ENCODE assay signal across 17 mouse cellular contexts in the genomic region with DNA sequence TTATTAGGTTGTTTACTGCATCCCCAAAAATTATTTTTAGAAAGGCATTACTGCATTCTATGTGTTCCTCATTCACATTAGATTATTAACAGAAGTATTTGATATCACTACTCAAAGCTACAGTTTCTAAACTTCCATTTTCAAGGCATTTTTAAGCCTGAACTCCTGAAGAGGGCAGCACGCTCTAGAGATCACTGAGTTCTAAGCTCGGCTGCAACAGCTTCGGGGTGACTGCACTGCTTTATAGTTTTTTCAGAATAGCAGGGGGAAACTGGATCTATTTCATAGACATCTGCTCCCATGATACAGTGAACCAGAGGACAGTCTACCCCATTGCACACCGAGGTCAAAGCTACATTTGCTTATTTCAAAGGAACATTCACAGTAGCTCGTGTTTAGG. TPM values are rescaled to one million over a fixed set of nuclear protein-coding genes. Genes with fewer than 3 reads are reported as not detected.
A peak's percentile ranks its signal among the peaks of the same experiment; 100 is the strongest.
DNase-seq lines count a peak whose midpoint lies in the region; ATAC-seq and TF ChIP-seq lines count a peak whose summit lies in the region.
"Had no signal": no experiment of that assay in that cellular context is flagged by ENCODE, and none has a peak within 500 bp of the region (broad histone marks: within the 10 kb centered on the region; RNA-seq: fewer than 3 reads in every experiment).

No protein-coding gene starts in this region.

- H3K4me3 ChIP-seq in heart, adult 2 months: no peak overlapping the region
- no peak overlapping the region for H3K4me3 ChIP-seq in heart, embryonic 11.5 days (ENCODE audit: low read depth, low read length)
- H3K4me3 ChIP-seq in left cerebral cortex, adult 2 months: no peak overlapping the region
- H3K4me3 ChIP-seq in midbrain, embryonic 14.5 days (replicated peaks; ENCODE audit: low read depth, low read length): no peak overlapping the region
- H3K4me3 ChIP-seq in midbrain, embryonic 10.5 days: no peak overlapping the region
- H3K4me3 ChIP-seq: embryonic facial prominence, embryonic 12.5 days; heart, embryonic 15.5 days; intestine, embryonic 15.5 days; limb, embryonic 15.5 days had no signal

- no peaks in the 10 kb centered on the region for H3K27me3 ChIP-seq in heart, adult 2 months (ENCODE audit: control insufficient read depth, insufficient read depth, low read length)
- H3K27me3 ChIP-seq in heart, embryonic 11.5 days (ENCODE audit: control insufficient read depth, insufficient read depth, low read length): no peaks in the 10 kb centered on the region
- H3K27me3 ChIP-seq in midbrain, embryonic 14.5 days (ENCODE audit: control insufficient read depth, insufficient read depth, low read length): no peaks in the 10 kb centered on the region
- no peaks in the 10 kb centered on the region for H3K27me3 ChIP-seq in midbrain, embryonic 10.5 days (ENCODE audit: low read depth, poor library complexity, severe bottlenecking)
- H3K27me3 ChIP-seq: embryonic facial prominence, embryonic 12.5 days; heart, embryonic 15.5 days; intestine, embryonic 15.5 days; limb, embryonic 15.5 days had no signal

- H3K27ac ChIP-seq in heart, adult 2 months: no peak overlapping the region
- no peak overlapping the region for H3K27ac ChIP-seq in heart, embryonic 11.5 days (ENCODE audit: low read depth, low read length)
- H3K27ac ChIP-seq in left cerebral cortex, adult 2 months: no peak overlapping the region
- no peak overlapping the region for H3K27ac ChIP-seq in midbrain, embryonic 14.5 days (replicated peaks; ENCODE audit: low read depth, low read length)
- H3K27ac ChIP-seq in midbrain, embryonic 10.5 days (replicated peaks): no peak overlapping the region
- H3K27ac ChIP-seq: embryonic facial prominence, embryonic 12.5 days; heart, embryonic 15.5 days; intestine, embryonic 15.5 days; limb, embryonic 15.5 days; macrophage had no signal

- TF ChIP-seq CTCF in heart, adult 2 months (IDR thresholded peaks at IDR 0.05): peak; percentile 56
- TF ChIP-seq CTCF in left cerebral cortex, adult 2 months (IDR thresholded peaks at IDR 0.05): peak; percentile 31

- H3K4me1 ChIP-seq in heart, adult 2 months (ENCODE audit: control insufficient read depth, insufficient read depth, low read length): no peaks in the 10 kb centered on the region; the same call in 1 of the 2 replicates
- H3K4me1 ChIP-seq in heart, embryonic 11.5 days (ENCODE audit: control insufficient read depth, insufficient read depth, low read length): no peaks in the 10 kb centered on the region
- H3K4me1 ChIP-seq in midbrain, embryonic 14.5 days (ENCODE audit: control insufficient read depth, insufficient read depth, low read length): no peaks in the 10 kb centered on the region
- H3K4me1 ChIP-seq in midbrain, embryonic 10.5 days: peaks cover 7% of the 10 kb centered on the region
- H3K4me1 ChIP-seq: embryonic facial prominence, embryonic 12.5 days; intestine, embryonic 15.5 days; limb, embryonic 15.5 days had no signal

- no peaks in the 10 kb centered on the region for H3K79me2 ChIP-seq in heart, adult 2 months (replicated peaks; ENCODE audit: control insufficient read depth, insufficient read depth, low read length)

- TF ChIP-seq EP300 in heart, adult 2 months (IDR thresholded peaks at IDR 0.05; ENCODE audit: insufficient read depth, low read depth, low read length): no peak

- H3K9me3 ChIP-seq in heart, embryonic 11.5 days (replicated peaks; ENCODE audit: control insufficient read depth, low read length): no peaks in the 10 kb centered on the region
- H3K9me3 ChIP-seq in midbrain, embryonic 14.5 days (ENCODE audit: control insufficient read depth, low read length): no peaks in the 10 kb centered on the region
- H3K9me3 ChIP-seq in midbrain, embryonic 10.5 days (replicated peaks): no peaks in the 10 kb centered on the region
- H3K9me3 ChIP-seq: embryonic facial prominence, embryonic 12.5 days; heart, embryonic 15.5 days; intestine, embryonic 15.5 days; limb, embryonic 15.5 days had no signal

- H3K9ac ChIP-seq in heart, adult 2 months (ENCODE audit: low read depth, low read length): no peak overlapping the region
- H3K9ac ChIP-seq in heart, embryonic 11.5 days (ENCODE audit: low read depth, low read length): no peak overlapping the region
- no peak overlapping the region for H3K9ac ChIP-seq in midbrain, embryonic 14.5 days (replicated peaks; ENCODE audit: low read length)
- H3K9ac ChIP-seq: embryonic facial prominence, embryonic 12.5 days; heart, embryonic 15.5 days; intestine, embryonic 15.5 days; limb, embryonic 15.5 days had no signal

- H3K4me2 ChIP-seq in heart, embryonic 11.5 days: no peak overlapping the region
- no peak overlapping the region for H3K4me2 ChIP-seq in midbrain, embryonic 14.5 days (ENCODE audit: low read length)
- H3K4me2 ChIP-seq: embryonic facial prominence, embryonic 12.5 days; heart, embryonic 15.5 days; intestine, embryonic 15.5 days; limb, embryonic 15.5 days had no signal

- 64% methylated on average over 5 of the region's 5 CpGs for whole genome bisulfite sequencing in heart, adult 2 months
- 61% methylated on average over 5 of the region's 5 CpGs for WGBS in heart, embryonic 11.5 days (ENCODE audit: insufficient replicate concordance)
- WGBS in midbrain, embryonic 14.5 days: 71% methylated on average over 5 of the region's 5 CpGs
- 74% methylated on average over 5 of the region's 5 CpGs for WGBS in midbrain, embryonic 10.5 days

- no peak for TF ChIP-seq POLR2A in heart, adult 2 months (IDR thresholded peaks at IDR 0.05; ENCODE audit: insufficient read depth, low read depth, low read length)

- no peak for DNase-seq in heart, adult 2 months
- DNase-seq in left cerebral cortex, adult 2 months (ENCODE audit: extremely low spot score in 1 of 2, low spot score in 2 of 2): no peak
- DNase-seq in left cerebral cortex, postnatal 4 days: no peak
- peak; percentile 47 for DNase-seq in midbrain, embryonic 14.5 days
- DNase-seq in midbrain, embryonic 10.5 days (ENCODE audit: low spot score): no peak
- no peak for DNase-seq in cerebellum, adult 11 months
- DNase-seq: adrenal gland, postnatal 10 days; cerebellum, adult 9-10 months; right cerebral cortex, postnatal 4 days; thymus, adult 2 months had no signal

- H3K36me3 ChIP-seq in heart, adult 2 months (ENCODE audit: control insufficient read depth, insufficient read depth, low read length): no peaks in the 10 kb centered on the region
- no peaks in the 10 kb centered on the region for H3K36me3 ChIP-seq in heart, embryonic 11.5 days (ENCODE audit: control insufficient read depth, insufficient read depth, low read length)
- H3K36me3 ChIP-seq in midbrain, embryonic 14.5 days (ENCODE audit: control insufficient read depth, insufficient read depth, low read length): no peaks in the 10 kb centered on the region
- no peaks in the 10 kb centered on the region for H3K36me3 ChIP-seq in midbrain, embryonic 10.5 days
- H3K36me3 ChIP-seq: embryonic facial prominence, embryonic 12.5 days; heart, embryonic 15.5 days; intestine, embryonic 15.5 days; limb, embryonic 15.5 days had no signal

- ATAC-seq in heart, embryonic 11.5 days (replicated peaks; ENCODE audit: insufficient number of reproducible peaks, low FRiP score, low TSS enrichment): no peak
- ATAC-seq in midbrain, embryonic 14.5 days (ENCODE audit: low FRiP score, low TSS enrichment): no peak
- ATAC-seq: intestine, embryonic 15.5 days had no signal

- intact Hi-C loops in heart, adult 2 months (cut with DNase I): no loop called here
- intact Hi-C loops in left cerebral cortex, adult 2 months (cut with DNase I): no loop called here
- intact Hi-C loops in left cerebral cortex, postnatal 4 days (cut with DNase I): no loop called here

RNA-seq across cellular contexts. Expression of a gene that starts 29.6 kb away (rescaled TPM):
- 10 to 100 TPM; 52.3 to 55.2 TPM for total RNA-seq in heart, adult 2 months (2021)
- polyA plus RNA-seq in heart, adult 2 months (2012; rRNA removed): 29.5 and 46.9 TPM in 2 replicates
- 37.3 and 38.7 TPM in 2 replicates for polyA plus RNA-seq in heart, embryonic 11.5 days (2014; fragmentation: Nextera tagmentation; extraction: Ambion mirVana)
- total RNA-seq in left cerebral cortex, adult 2 months (2021): 100 to 1,000 TPM; 122 to 126 TPM
- total RNA-seq in left cerebral cortex, postnatal 4 days (2021): 100 to 1,000 TPM; 258 to 274 TPM
- polyA plus RNA-seq in midbrain, embryonic 14.5 days (2014; fragmentation: Nextera tagmentation; extraction: Ambion mirVana): 142 and 160 TPM in 2 replicates
- 76.6 and 97.3 TPM in 2 replicates for polyA plus RNA-seq in midbrain, embryonic 10.5 days (2016; fragmentation: Nextera tagmentation; extraction: Ambion mirVana)
- total RNA-seq: MEL had no signal
